9 mouse cellular contexts compared by ENCODE assay signal in genomic region chr5:132329171-132329936, GRCm38 (mm10).
A peak's percentile ranks its signal among the peaks of the same experiment; 100 is the strongest.
DNase-seq lines count a peak whose midpoint lies in the region; ATAC-seq and TF ChIP-seq lines count a peak whose summit lies in the region.
"Had no signal": no experiment of that assay in that cellular context is flagged by ENCODE, and none has a peak within 500 bp of the region (broad histone marks: within the 10 kb centered on the region; RNA-seq: fewer than 3 reads in every experiment).

No protein-coding gene starts in this region.

- no peak overlapping the region for H3K4me3 ChIP-seq in forebrain, embryonic 14.5 days (ENCODE audit: low read depth, low read length)
- H3K4me3 ChIP-seq in forebrain, embryonic 15.5 days: no peak overlapping the region
- H3K4me3 ChIP-seq in layer of hippocampus, adult 2 months: no peak overlapping the region
- H3K4me3 ChIP-seq in forebrain, embryonic 16.5 days (replicated peaks; ENCODE audit: low read length): no peak overlapping the region
- H3K4me3 ChIP-seq: limb, embryonic 13.5 days had no signal

- intact Hi-C loops in heart, postnatal 10 days (cut with DNase I): no loop called here

- H3K27me3 ChIP-seq in forebrain, embryonic 14.5 days (replicated peaks; ENCODE audit: control insufficient read depth, insufficient read depth, low read length): no peaks in the 10 kb centered on the region
- H3K27me3 ChIP-seq in forebrain, embryonic 15.5 days: no peaks in the 10 kb centered on the region
- no peaks in the 10 kb centered on the region for H3K27me3 ChIP-seq in forebrain, embryonic 16.5 days (replicated peaks; ENCODE audit: control insufficient read depth, insufficient read depth, low read length)
- H3K27me3 ChIP-seq: limb, embryonic 13.5 days had no signal

- WGBS in forebrain, embryonic 14.5 days: 37% methylated on average over 3 of the region's 3 CpGs
- 53% methylated on average over 3 of the region's 3 CpGs for WGBS in forebrain, embryonic 15.5 days
- WGBS in forebrain, embryonic 16.5 days: 50% methylated on average over 3 of the region's 3 CpGs

- DNase-seq in forebrain, embryonic 14.5 days (ENCODE audit: low spot score): peak; percentile 28
- DNase-seq in layer of hippocampus, adult 2 months (ENCODE audit: low spot score in 2 of 2): no peak
- DNase-seq in layer of hippocampus, adult 11-12 months (ENCODE audit: low spot score): no peak
- peak; percentile 23 to 29 for DNase-seq in heart, postnatal 10 days
- peak; percentile 59 to 65 for DNase-seq in lung, postnatal 4 days
- no peak for DNase-seq in left cerebral cortex, adult 8-10 months (ENCODE audit: low spot score in 2 of 2)

- ATAC-seq in forebrain, embryonic 14.5 days: no peak
- no peak for ATAC-seq in forebrain, embryonic 15.5 days (replicated peaks)
- ATAC-seq in forebrain, embryonic 16.5 days: no peak

- no peak overlapping the region for H3K27ac ChIP-seq in forebrain, embryonic 14.5 days (ENCODE audit: low read depth, low read length)
- H3K27ac ChIP-seq in forebrain, embryonic 15.5 days (replicated peaks): no peak overlapping the region
- H3K27ac ChIP-seq in layer of hippocampus, adult 2 months: no peak overlapping the region
- no peak overlapping the region for H3K27ac ChIP-seq in forebrain, embryonic 16.5 days (ENCODE audit: low read length)
- H3K27ac ChIP-seq: limb, embryonic 13.5 days had no signal

- no peaks in the 10 kb centered on the region for H3K36me3 ChIP-seq in forebrain, embryonic 14.5 days (ENCODE audit: control insufficient read depth, insufficient read depth, low read length)
- H3K36me3 ChIP-seq in forebrain, embryonic 15.5 days: no peaks in the 10 kb centered on the region
- H3K36me3 ChIP-seq in forebrain, embryonic 16.5 days (ENCODE audit: control insufficient read depth, insufficient read depth): no peaks in the 10 kb centered on the region
- H3K36me3 ChIP-seq: limb, embryonic 13.5 days had no signal

- TF ChIP-seq CTCF in layer of hippocampus, adult 2 months (conservative IDR thresholded peaks at IDR 0.05): peak; percentile 41

- H3K9me3 ChIP-seq in forebrain, embryonic 14.5 days (replicated peaks; ENCODE audit: control insufficient read depth, low read length): no peaks in the 10 kb centered on the region
- H3K9me3 ChIP-seq in forebrain, embryonic 15.5 days: no peaks in the 10 kb centered on the region
- H3K9me3 ChIP-seq in forebrain, embryonic 16.5 days (ENCODE audit: control insufficient read depth, low read length): no peaks in the 10 kb centered on the region
- H3K9me3 ChIP-seq: limb, embryonic 13.5 days had no signal

- H3K4me2 ChIP-seq in forebrain, embryonic 14.5 days (ENCODE audit: low read length): no peak overlapping the region
- no peak overlapping the region for H3K4me2 ChIP-seq in forebrain, embryonic 15.5 days (replicated peaks)
- no peak overlapping the region for H3K4me2 ChIP-seq in forebrain, embryonic 16.5 days (ENCODE audit: low read length)
- H3K4me2 ChIP-seq: limb, embryonic 13.5 days had no signal

- no peak overlapping the region for H3K9ac ChIP-seq in forebrain, embryonic 14.5 days (ENCODE audit: low read length)
- no peak overlapping the region for H3K9ac ChIP-seq in forebrain, embryonic 15.5 days (replicated peaks)
- no peak overlapping the region for H3K9ac ChIP-seq in forebrain, embryonic 16.5 days (replicated peaks; ENCODE audit: low read depth, low read length)
- H3K9ac ChIP-seq: limb, embryonic 13.5 days had no signal

- H3K4me1 ChIP-seq in forebrain, embryonic 14.5 days (ENCODE audit: control insufficient read depth, insufficient read depth, low read length): peaks cover 45% of the 10 kb centered on the region
- H3K4me1 ChIP-seq in forebrain, embryonic 15.5 days: peaks cover 69% of the 10 kb centered on the region
- H3K4me1 ChIP-seq in forebrain, embryonic 16.5 days (replicated peaks; ENCODE audit: control insufficient read depth, insufficient read depth, low read length): peaks cover 35% of the 10 kb centered on the region

Comparison
In these comparisons a context has a peak if more than half of its experiments do, and no peak if none do; other contexts are left out.
1. DNase-seq: peak in forebrain, embryonic 14.5 days (single experiment), heart, postnatal 10 days (2 of 2) and lung, postnatal 4 days (2 of 2); none in layer of hippocampus, adult 2 months (0 of 2), layer of hippocampus, adult 11-12 months (single experiment) and left cerebral cortex, adult 8-10 months (0 of 2).